Mouse (Mus musculus): Measurements from ENCODE around the gene Pde7b.
"Not testable (repeated sequence)": the region's sequence is repeated elsewhere in the genome, so short reads cannot be mapped to it uniquely, and the experiment has no call there.

Gene Pde7b

DNA sequence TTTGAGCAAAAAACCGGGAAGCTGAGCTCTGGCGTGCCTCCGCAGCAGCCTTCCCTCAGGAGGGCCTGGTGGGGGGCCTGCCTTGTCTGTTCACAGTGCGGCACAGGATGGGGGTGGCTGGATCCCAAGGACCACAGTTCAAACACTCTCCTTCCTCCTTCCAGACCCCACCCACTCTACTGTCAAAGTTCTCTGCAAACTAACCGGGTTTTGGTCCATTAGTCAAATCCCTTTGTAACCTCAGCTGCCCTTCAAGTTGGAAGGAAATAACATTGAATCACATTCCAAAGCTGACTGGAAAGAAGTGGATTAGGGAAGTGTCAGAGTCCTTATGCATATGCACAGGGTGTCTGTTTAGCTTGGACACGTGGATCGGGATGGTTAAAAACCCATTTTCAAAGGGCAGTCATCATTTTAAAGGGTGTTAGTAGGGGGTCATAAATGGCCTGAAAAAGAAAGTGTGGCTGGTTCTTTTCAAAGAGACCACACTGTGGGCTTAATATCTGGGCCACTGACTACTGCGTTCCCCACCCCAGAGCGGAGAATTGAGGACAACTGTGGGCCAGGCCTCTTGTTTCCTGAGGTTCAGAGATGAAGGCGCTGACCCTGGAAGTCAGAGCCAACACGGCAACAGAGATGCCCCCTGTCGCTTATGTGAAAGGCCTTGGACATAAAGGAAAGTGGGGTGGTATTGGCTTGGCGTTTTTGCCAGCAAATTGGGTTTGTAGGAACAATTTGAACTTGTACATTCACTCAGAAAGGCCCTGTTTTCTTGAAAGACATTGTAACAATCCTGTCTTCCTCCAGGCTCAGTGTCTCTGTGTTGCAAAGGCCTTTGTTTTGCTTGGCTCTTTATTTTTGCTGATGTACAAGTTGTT lies 175.8 kb downstream of the Pde7b start:
- peak; percentile 30 for DNase-seq

DNA sequence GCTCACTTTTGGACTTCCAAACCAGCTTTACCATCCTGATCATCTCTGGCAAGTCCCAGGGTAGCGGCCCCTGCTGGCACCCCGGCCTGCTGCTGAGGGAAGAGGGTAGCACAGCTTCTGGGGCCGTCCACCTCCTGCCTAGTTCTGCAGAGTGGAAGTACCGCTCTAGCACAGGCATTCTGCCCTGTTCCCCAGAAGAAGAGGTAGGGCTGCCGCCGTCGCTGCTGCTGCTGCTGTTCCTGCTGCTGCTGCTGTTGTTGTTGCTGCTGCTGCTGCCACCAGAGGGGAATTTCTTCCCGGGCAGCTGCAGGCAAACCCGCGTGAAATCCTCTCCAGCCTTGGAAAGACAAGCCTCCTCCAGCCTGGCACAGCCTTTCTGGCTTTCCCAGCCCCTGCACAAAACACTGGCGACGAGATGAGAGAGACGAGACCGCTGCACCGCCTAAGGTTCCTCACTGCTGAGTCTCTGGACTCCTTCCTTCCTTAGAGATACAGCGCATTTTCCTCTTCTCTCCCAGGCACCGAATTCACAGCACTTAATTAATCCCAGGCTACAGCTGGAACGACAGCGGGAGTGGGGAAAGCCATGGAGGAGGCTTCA lies 176.8 kb downstream of the Pde7b start:
- DNase-seq = peak; percentile 69

DNA sequence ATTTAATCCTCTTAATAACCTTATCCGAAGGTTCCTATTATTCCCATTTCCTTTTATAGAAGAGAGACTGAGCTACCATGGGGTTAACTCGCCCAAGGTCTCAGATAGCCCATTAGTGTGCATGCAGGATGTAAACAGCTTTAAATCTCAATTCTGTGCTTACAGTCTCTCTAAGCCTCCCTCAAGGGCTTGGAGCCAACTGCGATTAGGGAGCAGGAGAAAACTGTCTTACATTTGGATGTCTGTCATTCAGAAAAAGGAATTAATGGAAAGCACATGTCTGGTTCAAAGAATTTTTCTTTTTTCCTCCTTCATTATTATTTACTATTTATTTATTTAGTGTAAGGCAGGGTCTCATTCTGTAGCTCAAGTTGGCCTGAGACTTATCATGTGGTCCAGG lies 181.8 kb downstream of the Pde7b start:
- peak; percentile 28 for DNase-seq

DNA sequence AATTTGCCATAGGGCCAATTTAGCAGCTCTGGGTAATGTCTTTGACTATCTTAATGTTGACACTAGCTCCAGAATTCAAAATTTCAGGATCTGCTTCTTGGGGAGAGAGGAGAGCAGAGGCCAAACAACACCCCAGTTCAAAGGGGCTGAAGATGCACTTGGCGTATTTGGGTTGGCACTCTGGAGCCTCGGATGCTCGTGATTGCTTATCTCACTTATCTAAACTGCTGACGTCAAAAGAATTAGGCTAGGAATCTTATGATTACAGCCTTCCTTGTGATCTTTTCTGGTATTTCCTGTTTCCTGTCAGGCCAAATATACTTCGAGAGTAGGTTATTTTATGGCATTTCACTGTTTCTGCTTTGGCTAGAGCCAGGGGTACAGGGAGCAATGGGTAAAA lies 191.1 kb downstream of the Pde7b start:
- DNase-seq = no peak

DNA sequence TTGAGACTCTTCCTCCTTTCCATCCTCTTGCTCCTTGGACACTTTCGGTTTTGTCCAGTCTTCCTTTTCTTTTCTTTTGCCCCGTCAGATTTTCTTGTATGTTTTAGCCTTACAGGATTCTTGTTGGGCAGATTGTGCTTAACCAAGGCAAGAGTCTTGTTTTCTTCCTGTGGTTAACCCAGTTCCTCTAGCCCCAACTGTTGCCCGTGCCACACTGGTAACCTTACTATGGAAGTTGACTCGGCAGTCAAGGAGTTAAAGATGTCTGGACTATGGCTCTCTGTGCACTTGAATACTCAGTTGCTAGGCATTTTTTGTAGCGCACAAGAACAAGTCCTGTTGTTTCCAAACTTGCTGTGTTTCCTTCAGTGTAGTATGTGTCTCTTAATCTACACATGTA lies 193.0 kb downstream of the Pde7b start:
- DNase-seq = no peak

DNA sequence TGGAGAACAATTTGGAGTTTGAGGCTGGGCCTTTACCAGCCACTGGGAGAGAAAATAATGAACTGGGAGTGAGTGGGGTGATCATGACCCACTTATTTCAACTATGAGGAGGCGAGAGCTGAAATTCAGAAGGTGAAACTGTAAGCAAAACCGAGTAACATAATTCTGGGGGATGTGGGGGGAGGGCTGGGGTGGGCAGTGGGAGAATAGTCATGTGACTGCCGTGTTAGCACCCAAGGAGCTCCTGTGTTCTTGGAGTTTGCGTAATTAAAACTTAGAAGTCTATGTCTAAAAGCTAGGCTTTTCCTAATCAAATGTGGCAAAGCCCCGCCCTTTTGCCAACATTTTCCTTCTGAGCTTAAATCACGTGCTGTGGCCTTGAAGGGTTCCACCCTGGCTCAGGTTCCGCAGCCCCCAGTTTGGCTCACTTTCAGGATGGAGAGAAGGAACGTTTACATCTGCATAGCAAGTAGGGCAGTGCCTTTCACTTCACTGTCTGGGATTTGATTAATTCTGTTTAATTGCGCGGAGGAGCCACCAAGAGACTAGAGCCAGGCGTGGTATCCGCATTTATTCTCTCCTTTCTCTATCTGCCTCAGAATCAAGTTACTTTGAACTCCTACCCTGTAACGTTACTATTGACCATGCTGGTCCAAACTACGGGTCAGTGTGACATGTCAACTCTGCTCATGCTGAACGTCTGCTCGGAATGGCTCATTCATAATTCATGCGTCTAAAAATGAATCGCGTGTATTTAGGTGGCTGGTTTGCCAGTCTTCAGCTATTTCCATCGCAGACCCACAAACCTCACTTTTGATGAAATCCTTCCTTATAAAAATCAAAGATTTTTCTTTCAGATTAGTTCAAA lies 196.1 kb downstream of the Pde7b start:
- peak; percentile 40 for DNase-seq

DNA sequence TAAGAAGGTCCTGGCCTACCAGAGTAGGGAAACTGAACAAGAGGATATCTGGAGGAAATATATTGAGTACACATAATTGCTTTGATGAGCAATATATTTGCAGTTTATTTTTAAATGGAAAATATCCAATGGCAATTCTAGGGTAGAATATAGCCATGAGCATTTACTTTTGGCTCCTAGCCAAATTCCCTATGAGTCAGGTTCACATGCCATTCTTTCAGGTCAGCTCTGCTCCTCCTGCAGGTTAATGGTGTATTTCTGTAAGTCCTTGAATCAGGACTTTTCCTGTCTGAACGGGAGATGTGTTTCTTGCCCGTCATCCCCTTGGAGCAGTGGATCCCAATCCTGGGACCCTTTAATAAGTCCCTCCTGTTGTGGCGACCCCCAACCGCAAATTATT lies 197.1 kb downstream of the Pde7b start:
- no peak for DNase-seq

DNA sequence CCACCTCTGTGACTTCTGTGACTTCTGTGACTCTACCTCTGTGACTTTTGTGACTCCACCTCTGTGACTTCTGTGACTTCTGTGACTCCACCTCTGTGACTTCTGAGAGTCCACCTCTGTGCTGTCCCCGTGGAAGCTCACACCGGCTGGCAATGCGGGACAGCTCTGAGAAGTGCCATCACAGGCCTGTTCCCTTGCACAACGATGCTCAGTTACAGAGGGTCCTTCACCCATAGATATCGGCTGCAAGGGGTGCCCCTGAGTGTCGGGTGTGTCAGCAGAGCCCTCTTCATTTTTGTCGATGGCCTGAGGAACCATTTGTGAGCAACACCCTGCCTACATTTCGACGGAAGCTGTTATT lies 206.4 kb downstream of the Pde7b start:
- no peak for DNase-seq

DNA sequence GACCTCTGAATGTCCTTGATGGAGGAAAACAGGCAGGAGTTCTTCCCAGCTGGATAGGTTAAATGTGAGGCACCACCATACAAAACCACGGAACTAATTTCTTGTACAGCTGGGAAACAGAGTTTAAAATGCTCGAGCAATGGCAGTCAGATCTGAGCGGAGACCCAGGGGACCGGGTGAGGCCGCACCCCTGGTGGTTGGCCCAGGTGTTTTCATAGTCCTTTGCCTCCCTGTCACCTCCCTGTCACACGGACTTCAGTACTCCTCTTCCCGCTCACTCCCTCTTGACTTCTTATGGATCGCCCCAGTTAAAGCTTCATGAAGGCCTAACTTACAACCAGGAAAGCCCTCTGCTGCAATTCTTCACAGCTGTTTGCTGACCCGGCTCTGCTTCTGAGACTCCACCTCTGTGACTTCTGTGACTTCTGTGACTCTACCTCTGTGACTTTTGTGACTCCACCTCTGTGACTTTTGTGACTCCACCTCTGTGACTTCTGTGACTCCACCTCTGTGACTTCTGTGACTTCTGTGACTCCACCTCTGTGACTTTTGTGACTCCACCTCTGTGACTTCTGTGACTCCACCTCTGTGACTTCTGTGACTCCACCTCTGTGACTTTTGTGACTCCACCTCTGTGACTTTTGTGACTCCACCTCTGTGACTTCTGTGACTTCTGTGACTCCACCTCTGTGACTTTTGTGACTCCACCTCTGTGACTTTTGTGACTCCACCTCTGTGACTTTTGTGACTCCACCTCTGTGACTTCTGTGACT lies 206.9 kb downstream of the Pde7b start:
- not testable (repeated sequence) for DNase-seq

DNA sequence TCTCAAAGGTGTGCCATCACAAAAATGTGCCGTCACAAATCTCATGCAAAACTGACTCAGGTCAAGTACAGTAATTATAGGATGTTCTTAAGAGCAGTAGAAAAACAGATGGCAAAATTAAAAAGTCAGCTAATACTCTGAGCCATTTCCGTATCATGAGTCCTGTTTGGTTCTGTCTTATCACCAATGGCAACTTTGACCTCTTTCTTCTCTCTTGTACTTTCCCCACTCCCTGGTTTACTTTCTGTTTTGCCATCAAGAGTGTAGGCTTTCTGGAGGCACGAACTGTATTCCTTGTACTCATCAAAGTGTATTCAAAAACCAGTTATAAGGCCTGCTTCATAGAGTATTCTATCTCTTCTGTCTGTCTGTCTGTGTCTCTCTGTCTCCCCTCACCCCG lies 211.0 kb downstream of the Pde7b start:
- no peak for DNase-seq

DNA sequence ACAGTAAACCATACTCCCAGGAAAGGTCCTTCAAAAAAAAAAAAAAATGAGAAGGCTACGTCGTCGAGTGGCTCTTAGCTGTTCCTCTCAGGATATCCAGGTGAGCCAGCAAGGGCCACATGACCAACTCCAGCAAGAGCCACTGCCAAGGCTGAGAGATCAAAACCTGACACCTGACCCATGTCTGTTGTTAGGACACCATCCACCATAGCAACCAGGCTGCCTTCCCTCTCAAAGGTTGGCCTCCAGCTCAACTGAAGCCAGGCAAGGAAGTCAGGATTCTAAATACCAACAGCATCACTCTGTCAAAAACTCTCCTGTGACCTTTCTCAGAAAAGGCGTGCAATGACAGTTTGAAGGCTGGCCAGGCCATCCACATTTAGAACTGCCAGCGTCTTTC lies 211.4 kb downstream of the Pde7b start:
- DNase-seq = no peak

DNA sequence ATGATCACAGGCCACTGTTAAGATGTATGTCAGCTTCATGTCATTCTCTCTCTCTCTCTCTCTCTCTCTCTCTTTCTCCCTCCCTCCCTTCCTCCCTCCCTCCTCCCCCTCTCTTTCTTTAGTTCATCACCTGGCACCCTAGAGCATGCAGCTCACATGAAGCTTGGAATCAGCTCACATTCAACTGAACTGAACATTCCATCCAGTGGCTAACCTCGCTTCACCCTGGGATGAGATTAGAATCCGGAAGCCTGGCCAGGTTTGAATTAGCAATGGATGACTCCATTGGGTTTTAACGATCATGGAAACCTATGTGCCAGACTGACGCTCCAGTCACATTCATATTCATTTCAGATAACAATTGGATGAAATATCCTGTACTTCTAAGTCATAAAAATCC lies 215.1 kb downstream of the Pde7b start:
- DNase-seq = no peak

DNA sequence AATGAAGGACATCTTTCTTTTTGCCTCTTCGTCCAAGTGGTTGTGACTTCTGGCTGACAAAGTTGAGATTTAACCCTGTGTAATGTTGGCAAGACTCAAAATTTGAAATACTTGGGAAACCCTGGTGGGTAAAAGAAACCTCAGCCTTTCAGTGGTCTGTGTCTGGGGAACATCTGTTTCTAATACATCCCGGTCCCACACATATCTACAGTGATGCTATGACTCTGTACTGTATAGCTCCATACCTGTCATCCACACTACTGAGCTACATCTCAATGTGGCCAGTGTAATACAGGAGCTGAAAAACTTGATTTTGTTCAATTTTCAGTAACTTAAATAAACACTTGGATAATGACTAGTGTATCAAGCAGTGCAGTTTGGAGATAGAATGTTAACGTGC lies 216.4 kb downstream of the Pde7b start:
- no peak for DNase-seq

DNA sequence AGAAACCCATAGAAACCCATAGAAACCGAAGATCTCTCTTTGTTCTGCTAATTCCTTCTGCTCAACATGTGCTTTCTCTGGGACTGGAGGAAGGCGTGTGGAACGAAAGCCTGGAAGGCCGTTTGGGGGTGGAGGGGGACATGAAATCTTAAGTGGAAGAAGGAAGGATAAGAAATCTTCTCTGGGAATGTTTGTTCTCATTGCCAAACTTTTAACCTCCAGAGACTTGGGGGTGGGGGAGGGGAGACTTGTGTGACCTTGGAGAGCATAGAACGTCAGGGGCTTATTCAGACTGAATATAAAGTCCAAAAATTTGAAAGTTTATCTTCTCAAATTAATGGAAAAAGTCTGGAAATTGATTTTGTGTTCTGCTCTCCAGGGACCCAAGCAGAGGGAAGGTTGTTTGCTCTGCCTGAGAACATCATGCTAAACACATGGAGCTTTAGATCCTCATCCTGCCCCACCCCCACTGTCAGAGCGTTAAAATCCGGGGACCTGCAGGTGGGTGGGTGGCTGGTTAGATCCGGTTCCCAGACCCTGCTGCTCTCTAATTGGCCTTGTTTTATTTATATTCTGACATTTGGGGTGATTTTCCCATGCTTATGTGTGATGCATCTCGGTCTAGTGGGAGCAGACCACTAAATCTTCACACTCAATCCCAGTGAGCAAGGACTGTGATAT lies 217.0 kb downstream of the Pde7b start:
- DNase-seq = no peak

DNA sequence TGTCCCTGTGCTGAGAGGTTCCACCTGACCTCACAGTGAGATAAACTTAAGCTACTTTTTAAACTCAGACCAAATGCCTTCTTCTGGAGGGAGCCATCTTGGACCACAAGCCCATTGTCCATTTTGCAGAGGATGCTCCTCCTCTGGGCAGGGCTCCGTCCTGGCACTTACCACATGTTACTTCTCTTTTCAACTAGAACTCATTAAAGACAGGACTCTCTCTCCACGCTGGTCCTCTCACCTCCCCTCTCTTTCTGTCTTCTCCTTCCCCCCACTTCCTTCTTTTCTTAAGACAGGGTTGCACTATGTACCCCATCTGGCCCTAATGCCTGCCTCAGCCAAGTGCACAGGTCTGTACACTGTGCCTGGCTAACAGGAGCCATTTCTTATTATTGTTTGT lies 217.8 kb downstream of the Pde7b start:
- no peak for DNase-seq

DNA sequence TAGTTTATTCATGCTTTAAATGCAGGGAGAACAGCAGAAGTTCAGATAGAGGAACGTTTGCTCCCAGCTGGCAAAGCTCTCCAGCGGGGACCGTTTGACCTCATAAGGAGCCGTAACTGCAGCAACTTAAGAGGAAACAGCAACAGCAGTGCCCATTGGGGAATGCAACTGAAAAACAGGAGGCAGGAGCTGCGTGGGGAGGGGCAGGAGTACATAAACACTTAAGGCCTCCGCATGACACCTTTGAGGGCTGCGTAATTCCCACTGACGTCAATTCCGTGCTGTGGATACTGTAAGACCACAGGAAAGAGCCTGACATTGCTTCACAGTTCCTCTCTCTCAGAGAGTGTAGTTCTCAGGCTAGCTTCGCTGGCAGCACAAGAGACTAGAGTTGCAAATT lies 219.4 kb downstream of the Pde7b start:
- DNase-seq = peak; percentile 24

DNA sequence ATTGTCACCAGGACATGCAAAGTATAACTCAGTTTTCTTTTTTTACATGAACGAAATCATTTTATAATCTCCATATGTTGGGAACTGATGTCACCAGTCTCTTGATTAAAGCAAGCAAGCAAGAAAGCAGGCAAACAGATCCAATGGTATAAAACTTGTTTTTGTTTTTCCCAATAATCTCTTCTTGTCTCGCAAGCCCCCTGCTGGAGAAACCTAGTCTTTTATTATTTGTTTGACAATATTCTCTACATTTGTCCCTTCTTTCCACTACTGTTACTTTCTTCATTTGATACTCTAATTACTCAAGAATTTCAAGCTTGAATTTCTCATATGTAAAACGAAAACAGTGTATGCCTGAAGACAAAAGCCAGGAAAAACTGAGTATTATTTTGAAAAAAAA lies 220.1 kb downstream of the Pde7b start:
- no peak for DNase-seq

DNA sequence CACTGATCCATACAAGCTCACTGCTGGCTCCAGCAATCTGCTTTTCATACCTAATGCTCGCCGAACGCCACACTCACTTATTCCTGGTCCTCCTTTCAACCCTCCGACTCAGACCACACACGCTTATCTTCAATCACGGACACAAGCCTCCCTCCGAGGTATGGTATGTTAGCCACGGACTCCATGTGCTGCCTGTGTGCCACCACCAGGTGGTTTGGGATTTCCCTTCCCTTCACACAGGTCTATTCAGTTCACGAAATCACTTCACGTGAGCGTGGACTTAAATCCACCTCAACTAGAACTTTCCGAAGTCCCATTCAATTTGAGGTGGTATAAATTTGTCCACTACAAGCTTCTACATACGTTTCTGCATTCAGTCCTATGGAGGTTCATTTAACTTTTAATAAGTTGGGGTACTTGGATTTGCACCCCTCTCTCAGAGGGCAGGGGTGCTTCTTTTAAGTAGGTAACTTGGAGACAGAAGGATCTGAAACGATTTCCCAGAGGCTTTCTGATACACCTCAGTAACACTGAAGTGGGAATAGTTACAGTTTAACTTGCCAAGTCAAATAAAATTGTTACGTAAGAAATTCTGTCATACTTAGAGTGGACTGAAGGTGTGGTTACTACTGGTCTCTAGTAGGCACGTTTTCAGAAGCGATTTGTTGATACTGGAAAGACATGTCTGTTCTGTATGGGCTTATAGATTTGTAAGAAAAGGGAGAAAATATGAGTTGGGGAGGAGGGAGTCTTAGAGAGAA lies 221.4 kb downstream of the Pde7b start:
- DNase-seq = no peak

DNA sequence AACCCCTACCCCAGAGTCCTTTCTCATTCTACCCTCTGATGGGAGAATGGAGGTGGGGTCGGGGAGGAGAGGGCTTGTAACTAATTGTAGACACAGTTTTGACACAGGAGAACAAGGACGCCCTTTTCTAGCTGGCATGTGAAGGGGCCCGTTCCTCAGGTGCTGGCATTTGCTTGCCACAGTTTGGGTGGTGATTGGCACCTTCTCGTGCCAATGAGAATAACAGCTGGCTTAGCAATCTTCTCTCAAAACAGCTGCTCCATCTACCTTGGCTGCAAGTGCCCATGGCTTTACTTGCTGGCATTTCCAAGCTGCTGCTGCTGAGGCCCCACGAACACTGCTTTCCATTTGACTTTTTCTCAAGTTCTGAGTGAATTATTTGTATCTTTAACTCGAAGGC lies 223.7 kb downstream of the Pde7b start:
- no peak for DNase-seq

DNA sequence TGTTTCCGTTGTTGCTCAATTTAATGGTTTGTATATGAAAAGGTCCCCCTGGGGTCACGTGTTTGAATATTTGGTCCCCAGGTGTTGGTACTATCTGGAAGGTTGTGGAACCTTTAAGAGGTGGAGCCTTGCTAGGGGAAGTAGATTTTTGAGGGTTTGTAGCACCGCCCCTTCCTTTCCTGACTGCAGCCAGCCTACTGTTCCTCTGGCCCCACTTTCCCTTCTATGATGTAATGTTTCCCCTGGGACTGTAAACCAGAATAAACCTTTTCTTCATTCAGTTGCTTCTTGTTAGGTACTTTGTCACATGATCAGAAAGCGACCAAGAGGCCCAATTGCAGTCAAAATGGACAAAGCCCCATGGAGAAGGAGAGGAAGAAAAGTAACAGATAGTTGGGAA lies 229.8 kb downstream of the Pde7b start:
- DNase-seq = no peak

DNA sequence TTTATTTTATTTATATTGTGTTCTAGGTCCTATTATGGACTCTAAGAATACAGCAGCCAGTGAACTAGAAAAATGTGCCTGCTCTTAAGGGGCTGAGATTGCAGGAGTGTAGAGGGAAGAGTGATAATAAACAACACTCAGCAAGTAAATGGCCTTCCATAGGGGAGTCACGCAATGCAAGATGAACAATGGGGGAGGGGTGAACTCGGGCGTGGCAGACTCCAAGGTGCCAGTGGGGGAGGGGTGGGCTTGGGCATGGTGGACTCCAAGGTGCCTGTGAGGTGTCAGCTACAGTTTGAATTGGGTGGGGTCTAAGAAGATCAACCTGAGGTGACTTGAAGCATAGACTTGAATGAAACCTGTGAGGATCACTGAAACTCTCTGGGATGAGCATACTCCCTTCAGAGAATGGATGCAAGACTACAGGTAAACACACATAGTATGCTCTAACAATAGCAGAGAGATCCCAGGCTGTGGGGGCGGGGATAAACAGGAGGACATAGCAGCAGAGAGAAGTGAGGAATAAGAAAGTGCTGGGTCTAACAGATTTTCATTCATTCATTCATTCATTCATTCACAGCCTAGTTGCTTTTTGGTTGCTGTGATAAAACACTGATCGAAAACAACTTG lies 230.9 kb downstream of the Pde7b start:
- no peak for DNase-seq

Measured in retina, postnatal 1 day (tissue).